Mouse (Mus musculus) embryonic fibroblast, embryonic 13.5 days (primary cell): ENCODE data around the gene Pcbp2.

Experiments
- CTCF ChIP-seq: IDR thresholded peaks from 2 replicates; pipeline ENCODE4 v1.5.1; 2011; ENCODE audit warnings: mild to moderate bottlenecking, control low read depth, low read length, moderate library complexity, borderline replicate concordance; ENCODE audit not compliant: insufficient read depth
- POLR2A ChIP-seq: IDR thresholded peaks from 2 replicates; pipeline ENCODE4 v1.6.1; 2011; ENCODE audit warnings: low read depth, mild to moderate bottlenecking, control low read depth, low read length, moderate library complexity

DNA sequence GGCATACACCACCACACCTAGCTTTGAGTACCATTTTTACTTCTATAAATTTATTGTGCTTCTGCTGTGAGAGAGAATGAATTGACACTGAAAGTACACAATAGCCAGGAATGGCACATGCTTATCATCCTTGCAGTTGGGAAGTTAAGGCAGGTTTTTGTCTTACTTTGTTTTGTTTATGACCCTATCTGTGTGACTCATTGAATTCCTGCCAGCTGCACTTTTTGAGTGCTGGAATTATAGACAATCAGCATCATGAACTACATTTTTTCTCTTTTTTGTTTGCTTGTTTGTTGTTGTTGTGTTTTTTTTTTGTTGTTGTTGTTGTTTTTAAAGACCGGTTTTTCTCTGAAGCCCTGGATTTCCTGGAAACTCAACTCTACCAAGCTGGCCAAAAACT, 49.4 kb upstream of the Pcbp2 start:
- TF ChIP-seq POLR2A, result no peak
- no peak for TF ChIP-seq CTCF
